Mouse (Mus musculus): ENCODE measurements around the gene Tcf12. TPM values are rescaled to one million over a fixed set of nuclear protein-coding genes. Genes with fewer than 3 reads are reported as not detected.

The Tcf12 gene
- polyA plus RNA-seq, 1 experiment: 52.1 TPM

- WGBS: 87% methylated on average over 5 of the region's 5 CpGs
Observed at GRCm38 (mm10) chr9:71879972-71880371, 231.7 kb downstream of the Tcf12 start.

DNA sequence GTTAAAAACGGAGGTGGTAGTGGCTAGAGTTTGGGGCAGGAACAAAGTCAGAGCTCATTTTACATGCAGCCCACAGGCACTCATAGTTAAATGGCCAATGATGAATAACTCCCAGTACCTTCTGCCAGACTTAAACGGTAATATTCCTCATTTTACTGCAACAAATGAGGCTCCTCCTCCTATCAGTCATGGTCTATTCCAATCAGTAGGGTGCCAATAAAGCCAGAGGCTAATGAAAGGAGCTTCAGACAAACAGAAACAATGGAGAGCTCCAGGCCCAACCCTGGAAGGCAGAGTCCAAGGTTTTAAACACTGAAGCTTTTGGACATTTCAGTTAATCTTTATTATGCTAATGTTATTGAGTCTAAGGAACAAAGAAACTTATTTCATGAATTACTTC lies 232.3 kb downstream of the Tcf12 start:
- H3K36me3 ChIP-seq (ENCODE audit: control insufficient read depth, insufficient read depth, low read length): peaks cover 18% of the 10 kb centered on the region

More at GRCm38 (mm10) chr9:71879972-71880371, 231.7 kb downstream of the Tcf12 start:
- TF ChIP-seq CTCF (IDR thresholded peaks at IDR 0.05; ENCODE audit: extremely low read depth, insufficient read depth, insufficient read length, insufficient replicate concordance) (no peak), POLR2A (IDR thresholded peaks at IDR 0.05; ENCODE audit: low read depth, low read length) (no peak)
- no peak for DNase-seq (ENCODE audit: low read depth in 1 of 2, low spot score in 2 of 2)
- no peaks in the 10 kb centered on the region for H3K27me3 ChIP-seq (ENCODE audit: control insufficient read depth, insufficient read depth, low read length)
- no peak overlapping the region for H3K4me3 ChIP-seq (ENCODE audit: extremely low read depth, insufficient read depth, insufficient read length)
- H3K4me1 ChIP-seq (ENCODE audit: control insufficient read depth, insufficient read depth, insufficient read length): no peaks in the 10 kb centered on the region
- H3K36me3 ChIP-seq (ENCODE audit: control insufficient read depth, insufficient read depth, low read length): peaks cover 16% of the 10 kb centered on the region
- no peak overlapping the region for H3K27ac ChIP-seq (ENCODE audit: insufficient read depth, low read length)

DNA sequence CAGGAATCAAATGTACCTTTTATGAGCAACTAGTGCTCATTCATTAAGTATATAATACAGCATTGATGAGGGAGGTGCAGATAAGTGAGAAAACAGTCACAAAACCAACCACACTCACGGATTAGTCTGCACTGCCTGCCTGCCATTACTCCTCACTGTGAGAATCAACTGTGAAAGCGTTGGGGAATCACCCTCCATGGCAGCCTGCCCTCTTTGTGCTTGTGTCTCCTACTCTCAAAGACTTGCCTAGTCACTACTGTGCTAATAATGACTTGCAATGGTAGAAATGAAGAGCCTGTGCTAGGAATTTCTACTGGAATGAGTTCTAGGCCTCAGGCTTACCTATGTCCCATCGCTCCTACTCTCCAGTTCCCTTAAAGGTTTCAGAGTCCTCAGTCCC lies 233.8 kb downstream of the Tcf12 start:
- DNase-seq (ENCODE audit: low read depth in 1 of 2, low spot score in 2 of 2): no peak
- peaks cover 13% of the 10 kb centered on the region for H3K36me3 ChIP-seq (ENCODE audit: control insufficient read depth, insufficient read depth, low read length)
- 93% methylated on average over 3 of the region's 3 CpGs for WGBS
- H3K4me3 ChIP-seq (ENCODE audit: extremely low read depth, insufficient read depth, insufficient read length): no peak overlapping the region
- H3K27me3 ChIP-seq (ENCODE audit: control insufficient read depth, insufficient read depth, low read length): no peaks in the 10 kb centered on the region
- H3K4me1 ChIP-seq (ENCODE audit: control insufficient read depth, insufficient read depth, insufficient read length): no peaks in the 10 kb centered on the region
- H3K27ac ChIP-seq (ENCODE audit: insufficient read depth, low read length): no peak overlapping the region
- no peak for TF ChIP-seq POLR2A (IDR thresholded peaks at IDR 0.05; ENCODE audit: low read depth, low read length)
- no peak for TF ChIP-seq CTCF (IDR thresholded peaks at IDR 0.05; ENCODE audit: extremely low read depth, insufficient read depth, insufficient read length, insufficient replicate concordance)

More for the DNA sequence above, 232.3 kb downstream of the Tcf12 start:
- TF ChIP-seq POLR2A (IDR thresholded peaks at IDR 0.05; ENCODE audit: low read depth, low read length): no peak
- TF ChIP-seq CTCF (IDR thresholded peaks at IDR 0.05; ENCODE audit: extremely low read depth, insufficient read depth, insufficient read length, insufficient replicate concordance): no peak
- no peak for DNase-seq (ENCODE audit: low read depth in 1 of 2, low spot score in 2 of 2)
- no peak overlapping the region for H3K4me3 ChIP-seq (ENCODE audit: extremely low read depth, insufficient read depth, insufficient read length)
- no peaks in the 10 kb centered on the region for H3K27me3 ChIP-seq (ENCODE audit: control insufficient read depth, insufficient read depth, low read length)
- no peak overlapping the region for H3K27ac ChIP-seq (ENCODE audit: insufficient read depth, low read length)
- H3K4me1 ChIP-seq (ENCODE audit: control insufficient read depth, insufficient read depth, insufficient read length): no peaks in the 10 kb centered on the region
- 91% methylated on average over 2 of the region's 2 CpGs for WGBS

- WGBS: 86% methylated on average over 2 of the region's 2 CpGs
- Histone ChIP-seq H3K27ac (ENCODE audit: insufficient read depth, low read length) (no peak overlapping the region), H3K27me3 (ENCODE audit: control insufficient read depth, insufficient read depth, low read length) (no peaks in the 10 kb centered on the region), H3K4me3 (ENCODE audit: extremely low read depth, insufficient read depth, insufficient read length) (no peak overlapping the region), H3K4me1 (ENCODE audit: control insufficient read depth, insufficient read depth, insufficient read length) (no peaks in the 10 kb centered on the region), H3K36me3 (ENCODE audit: control insufficient read depth, insufficient read depth, low read length) (peaks cover 7% of the 10 kb centered on the region)
- no peak for TF ChIP-seq POLR2A (IDR thresholded peaks at IDR 0.05; ENCODE audit: low read depth, low read length)
- no peak for DNase-seq (ENCODE audit: low read depth in 1 of 2, low spot score in 2 of 2)
Observed at GRCm38 (mm10) chr9:71874761-71875160, 236.9 kb downstream of the Tcf12 start.

DNA sequence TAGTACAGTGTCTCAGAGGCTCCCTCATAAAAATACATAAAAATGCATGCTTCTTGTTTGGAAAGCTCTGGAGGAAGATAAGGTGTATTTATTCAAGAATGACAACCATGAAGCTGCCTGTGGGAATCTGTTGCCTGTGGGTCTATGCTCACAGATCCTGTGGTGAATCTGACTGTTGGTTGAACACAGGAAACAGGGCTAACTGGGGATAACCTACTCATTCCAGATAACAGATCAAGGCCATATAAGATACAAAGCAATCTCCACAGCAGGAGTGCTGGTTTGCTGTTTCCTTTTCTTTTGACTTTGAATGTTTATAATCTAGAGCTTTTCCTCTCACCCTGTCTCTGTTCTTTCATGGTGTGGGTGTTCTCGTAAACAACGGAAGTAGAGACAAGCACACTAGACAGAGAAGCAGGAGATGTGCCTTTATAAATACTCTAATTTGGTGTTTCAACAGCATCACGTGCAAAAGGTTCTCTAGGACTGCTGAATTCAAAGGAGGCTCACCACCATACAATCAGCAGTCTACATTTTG lies 237.6 kb downstream of the Tcf12 start:
- H3K27me3 ChIP-seq (ENCODE audit: control insufficient read depth, insufficient read depth, low read length): no peaks in the 10 kb centered on the region
- no peak overlapping the region for H3K4me3 ChIP-seq (ENCODE audit: extremely low read depth, insufficient read depth, insufficient read length)
- no peak overlapping the region for H3K27ac ChIP-seq (ENCODE audit: insufficient read depth, low read length)
- 73% methylated on average over 3 of the region's 3 CpGs for WGBS
- peaks cover 7% of the 10 kb centered on the region for H3K36me3 ChIP-seq (ENCODE audit: control insufficient read depth, insufficient read depth, low read length)
- DNase-seq (ENCODE audit: low read depth in 1 of 2, low spot score in 2 of 2): no peak
- no peaks in the 10 kb centered on the region for H3K4me1 ChIP-seq (ENCODE audit: control insufficient read depth, insufficient read depth, insufficient read length)
- TF ChIP-seq CTCF (IDR thresholded peaks at IDR 0.05; ENCODE audit: extremely low read depth, insufficient read depth, insufficient read length, insufficient replicate concordance) (no peak), POLR2A (IDR thresholded peaks at IDR 0.05; ENCODE audit: low read depth, low read length) (no peak)

DNA sequence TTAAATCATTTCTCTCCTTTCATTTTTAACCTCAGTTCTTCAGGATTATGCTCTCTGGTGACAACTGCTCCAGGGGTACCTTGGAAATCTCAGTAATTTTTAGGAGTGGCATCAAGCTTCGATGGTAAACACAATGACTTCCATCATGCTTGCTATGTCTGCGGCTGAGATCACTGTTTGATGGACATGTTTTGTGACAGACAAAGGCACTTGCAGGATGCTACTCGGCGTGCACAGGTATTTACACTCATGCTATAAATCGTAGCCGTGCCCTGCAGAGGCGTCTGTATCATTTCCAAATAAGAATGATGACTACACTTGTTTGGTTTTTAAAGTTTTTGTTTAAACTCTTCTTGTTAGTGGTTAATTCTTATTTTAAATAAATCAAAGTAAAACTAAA lies 248.3 kb downstream of the Tcf12 start:
- TF ChIP-seq CTCF (IDR thresholded peaks at IDR 0.05; ENCODE audit: extremely low read depth, insufficient read depth, insufficient read length, insufficient replicate concordance) (no peak), POLR2A (IDR thresholded peaks at IDR 0.05; ENCODE audit: low read depth, low read length) (no peak)
- 94% methylated on average over 7 of the region's 7 CpGs for WGBS
- Histone ChIP-seq H3K4me3 (ENCODE audit: extremely low read depth, insufficient read depth, insufficient read length) (no peak overlapping the region), H3K27ac (ENCODE audit: insufficient read depth, low read length) (no peak overlapping the region), H3K36me3 (ENCODE audit: control insufficient read depth, insufficient read depth, low read length) (peaks cover 9% of the 10 kb centered on the region; the same call in 1 of the 2 replicates), H3K4me1 (ENCODE audit: control insufficient read depth, insufficient read depth, insufficient read length) (no peaks in the 10 kb centered on the region), H3K27me3 (ENCODE audit: control insufficient read depth, insufficient read depth, low read length) (no peaks in the 10 kb centered on the region)
- DNase-seq (ENCODE audit: low read depth in 1 of 2, low spot score in 2 of 2): no peak

GRCm38 (mm10) chr9:71861629-71862028 lies 250.0 kb downstream of the Tcf12 start:
- H3K36me3 ChIP-seq (ENCODE audit: control insufficient read depth, insufficient read depth, low read length): peaks cover 15% of the 10 kb centered on the region; the same call in 1 of the 2 replicates
- no peak for DNase-seq (ENCODE audit: low read depth in 1 of 2, low spot score in 2 of 2)
- H3K27ac ChIP-seq (ENCODE audit: insufficient read depth, low read length): no peak overlapping the region
- 66% methylated on average over 2 of the region's 2 CpGs for WGBS
- no peaks in the 10 kb centered on the region for H3K4me1 ChIP-seq (ENCODE audit: control insufficient read depth, insufficient read depth, insufficient read length)
- no peaks in the 10 kb centered on the region for H3K27me3 ChIP-seq (ENCODE audit: control insufficient read depth, insufficient read depth, low read length)
- TF ChIP-seq CTCF (IDR thresholded peaks at IDR 0.05; ENCODE audit: extremely low read depth, insufficient read depth, insufficient read length, insufficient replicate concordance) (no peak), POLR2A (IDR thresholded peaks at IDR 0.05; ENCODE audit: low read depth, low read length) (no peak)
- H3K4me3 ChIP-seq (ENCODE audit: extremely low read depth, insufficient read depth, insufficient read length): no peak overlapping the region

Data from spleen, adult 2 months (tissue).